Mouse (Mus musculus): Measurements from ENCODE around the gene Olfr313.

- no peak for TF ChIP-seq POLR2A (IDR thresholded peaks at IDR 0.05; ENCODE audit: insufficient read depth, low read depth, low read length)
- TF ChIP-seq CTCF (IDR thresholded peaks at IDR 0.05; ENCODE audit: insufficient read depth, low read depth, low read length) = no peak
These were observed 32.2 kb upstream of the Olfr313 start, which contains the start of gene Olfr314 for GRCm38 (mm10) chr11:58782480-58783089.
